Mouse (Mus musculus) embryo, embryonic 10.5 days (tissue): Measurements from ENCODE around the gene Gm9945.

Experiments used
- DNase-seq: peaks from one replicate; pipeline ENCODE4 v3.0.0-alpha.2; 2015; ENCODE audit warnings: low spot score

Gm9945 gene

DNA sequence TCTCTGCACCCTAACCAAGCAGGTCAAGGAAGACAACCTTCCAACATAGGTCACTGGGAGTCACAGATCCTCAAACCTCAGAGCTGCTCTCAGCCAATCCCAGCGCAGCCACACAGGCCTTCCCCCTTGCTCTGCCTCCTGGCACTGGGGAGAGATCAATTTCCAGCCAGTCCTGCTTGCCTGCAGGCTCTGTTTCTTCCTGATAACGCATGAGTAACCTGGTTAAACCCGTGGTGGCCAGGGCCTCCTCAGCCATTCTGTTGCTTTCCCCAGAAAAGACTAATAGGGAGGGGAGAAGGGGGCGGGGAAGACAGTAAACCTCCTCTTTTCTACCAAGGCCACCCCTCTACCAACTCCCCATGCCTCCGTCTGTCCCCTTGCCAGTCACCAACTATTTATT is 18.2 kb upstream of the Gm9945 start:
- DNase-seq, result no peak

DNA sequence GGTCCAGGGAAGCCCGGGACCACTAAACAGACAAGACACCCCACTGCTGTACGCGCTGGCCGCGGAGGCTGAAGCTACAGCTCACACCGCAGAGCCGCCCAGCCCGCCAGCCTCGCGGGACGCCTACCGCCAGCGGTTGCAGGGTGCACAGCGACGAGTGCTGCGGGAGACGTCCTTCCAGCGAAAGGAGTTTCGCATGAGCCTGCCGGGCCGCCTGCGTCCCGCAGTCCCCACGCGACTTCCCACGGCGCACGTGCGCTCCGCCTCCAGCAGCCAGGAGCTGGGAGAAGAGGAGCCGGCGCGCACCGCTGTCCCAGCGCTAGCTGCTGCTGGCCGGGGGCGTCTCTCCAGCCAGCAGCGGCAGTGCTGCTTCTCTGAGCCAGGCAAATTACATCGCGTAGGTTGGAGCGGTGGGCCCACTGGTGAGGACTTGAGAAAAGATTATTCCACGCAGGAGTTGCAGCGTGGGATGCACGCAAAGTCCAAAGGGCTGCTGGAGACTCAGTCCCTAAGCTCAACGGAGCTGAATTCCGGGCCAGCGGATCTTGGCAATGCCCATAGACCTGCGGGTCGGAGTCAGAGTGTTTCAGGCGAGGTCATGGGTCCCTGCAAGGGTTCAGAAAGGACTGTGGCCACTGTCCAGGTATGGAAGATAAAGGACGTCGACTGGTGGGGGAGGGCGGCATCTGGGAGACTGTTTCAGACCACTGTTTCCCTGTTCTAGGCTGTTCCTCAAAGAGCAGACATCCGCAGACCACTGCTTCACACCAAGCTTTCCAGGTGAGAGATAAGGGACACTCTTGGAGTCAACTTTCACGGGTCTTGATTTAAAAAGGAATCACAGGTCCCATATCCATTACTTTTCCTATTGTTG is 16.2 kb upstream of the Gm9945 start:
- DNase-seq, result peak; percentile 52

DNA sequence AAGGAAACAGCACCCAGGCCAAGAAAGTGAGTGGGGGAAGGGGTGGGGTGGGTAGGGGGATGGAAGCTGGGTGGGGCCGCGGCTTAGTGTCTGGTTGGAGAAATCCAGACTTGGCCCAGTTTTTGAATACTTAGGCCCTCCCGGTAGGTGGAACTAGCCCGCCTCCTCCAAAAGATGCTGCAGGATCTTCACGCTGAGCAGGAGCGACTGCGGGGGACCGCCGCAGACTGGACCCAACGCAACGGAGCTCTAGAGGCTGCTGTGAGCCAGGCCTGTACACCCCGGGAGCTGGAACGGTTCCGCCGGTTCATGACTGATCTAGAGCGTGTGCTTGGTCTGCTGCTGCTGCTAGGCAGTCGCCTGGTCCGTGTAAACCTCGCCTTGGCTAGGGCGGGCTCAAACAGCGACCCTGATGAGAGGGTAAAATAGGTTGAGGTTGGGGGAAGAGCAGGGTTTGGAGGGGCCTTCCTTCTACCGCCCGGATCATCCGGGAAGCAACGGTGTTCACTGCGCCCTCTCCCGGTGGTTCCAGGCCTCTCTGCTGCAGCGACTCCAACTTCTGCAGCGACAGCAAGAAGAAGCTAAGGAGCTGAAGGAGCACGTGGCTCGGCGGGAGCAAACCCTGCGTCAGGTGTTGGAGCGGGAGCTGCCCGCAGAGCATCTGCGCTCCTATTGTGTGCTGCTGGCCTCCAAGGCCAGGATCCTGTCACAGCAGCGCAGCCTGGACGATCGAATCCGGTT is 13.6 kb upstream of the Gm9945 start:
- DNase-seq, result peak; percentile 90

DNA sequence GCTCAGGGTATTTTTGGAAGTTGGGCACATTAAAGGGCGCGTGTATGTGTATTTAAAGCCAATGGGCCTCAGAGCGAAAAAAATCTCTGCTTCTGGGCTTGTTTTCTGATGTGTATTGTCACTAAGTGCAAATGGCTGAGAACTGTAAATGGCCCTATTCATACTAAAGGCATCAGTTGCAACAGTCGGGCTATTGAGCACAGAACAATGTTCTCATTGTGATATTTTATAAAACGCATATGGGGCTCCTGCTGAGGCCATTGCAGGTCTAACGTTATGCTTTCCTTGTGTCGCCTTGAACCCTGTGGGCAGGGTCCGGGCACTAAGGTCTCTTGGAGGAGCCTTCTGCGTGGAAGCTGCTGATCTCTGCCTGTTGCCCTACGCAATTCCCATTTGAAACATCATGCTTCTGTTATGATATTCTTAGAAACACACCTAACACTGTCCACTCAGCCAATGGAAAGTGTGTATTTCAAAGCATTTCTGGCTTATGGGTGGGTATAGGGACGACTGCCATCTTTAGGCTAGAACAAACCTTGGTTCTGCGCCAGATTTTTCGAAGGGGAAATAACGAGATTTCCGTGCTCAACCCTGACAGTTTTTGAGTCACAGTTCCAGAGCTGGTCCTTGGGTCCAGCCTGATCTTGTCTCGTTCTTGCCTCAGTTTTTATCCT is 10.5 kb upstream of the Gm9945 start:
- DNase-seq, result no peak

DNA sequence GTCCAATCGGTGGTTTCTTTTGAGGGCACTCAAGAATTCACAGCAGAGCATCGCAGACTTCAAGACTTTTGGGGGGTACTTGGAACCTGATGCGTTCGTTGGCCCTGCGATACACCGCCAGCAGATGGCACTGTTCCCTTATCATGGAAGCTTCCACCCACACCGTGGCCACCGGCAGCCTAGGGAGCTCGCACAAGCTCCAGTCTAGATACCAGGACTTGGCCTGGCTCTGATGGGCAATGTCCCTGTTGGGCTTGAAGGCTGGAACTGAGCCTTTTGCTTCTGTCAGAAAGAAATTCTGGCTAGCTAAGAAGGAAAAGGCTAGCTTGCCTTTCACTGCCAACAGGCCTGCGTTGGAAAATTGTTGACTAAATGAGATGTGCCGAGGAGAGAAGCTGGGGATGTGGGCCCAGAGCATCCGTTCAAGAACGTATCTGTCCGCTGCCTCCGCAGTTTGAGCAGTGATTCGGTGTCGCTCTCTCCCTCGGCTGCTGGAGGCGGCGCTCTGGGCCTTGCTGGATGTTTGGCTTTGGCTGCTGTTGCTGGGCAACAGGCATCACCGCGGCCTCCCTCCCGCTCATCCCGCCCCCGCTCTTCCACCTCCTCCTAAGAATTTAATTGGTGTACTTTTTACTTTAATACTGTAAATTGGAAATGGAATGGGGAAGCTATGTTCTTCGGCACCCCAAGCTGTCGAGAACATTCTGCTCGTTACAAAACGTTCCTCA is 9.8 kb upstream of the Gm9945 start, which contains the start of gene Gm9837:
Gm9837 (minus strand) TSS at position 512 of the 728 bp plus-strand sequence.
- peak; percentile 97 for DNase-seq

DNA sequence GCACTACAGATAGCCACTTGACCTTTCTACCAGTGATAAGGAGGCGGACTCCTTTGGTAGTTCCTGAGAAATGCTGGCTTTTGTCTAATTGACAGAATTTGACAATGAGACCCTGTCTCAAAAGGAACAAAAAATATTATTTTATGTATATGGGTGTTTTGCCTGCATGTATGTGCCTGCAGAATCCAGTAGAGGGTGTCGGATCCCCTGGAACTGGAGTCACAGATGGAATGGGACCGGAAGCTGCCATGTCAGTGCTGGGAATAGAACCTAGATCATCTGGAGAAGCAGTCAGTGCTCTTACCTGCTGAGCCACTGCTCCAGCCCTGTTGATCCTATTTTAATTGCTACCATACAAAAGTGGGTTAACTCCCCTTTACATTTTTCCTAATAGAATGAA is 7.3 kb upstream of the Gm9945 start:
- DNase-seq, result no peak

DNA sequence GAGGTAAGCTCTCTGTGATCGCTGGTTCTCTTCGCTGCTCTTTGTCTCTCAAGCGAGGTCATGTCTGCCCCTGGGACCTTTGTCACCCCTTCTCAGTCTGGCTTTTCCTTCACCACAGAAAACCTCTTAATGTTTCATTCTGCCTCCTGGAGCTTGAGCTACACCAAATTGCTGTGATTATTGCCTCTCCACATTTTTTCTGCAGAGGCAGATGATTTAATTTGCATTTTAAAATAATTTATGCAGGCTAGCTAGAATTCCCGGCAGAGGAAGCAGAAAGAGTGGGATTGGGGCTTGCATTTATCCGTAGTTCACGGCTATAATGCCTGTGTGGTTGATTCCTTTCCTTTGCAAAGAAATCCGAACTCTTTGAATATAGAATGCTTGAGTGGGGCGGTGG is 4.3 kb upstream of the Gm9945 start:
- no peak for DNase-seq

DNA sequence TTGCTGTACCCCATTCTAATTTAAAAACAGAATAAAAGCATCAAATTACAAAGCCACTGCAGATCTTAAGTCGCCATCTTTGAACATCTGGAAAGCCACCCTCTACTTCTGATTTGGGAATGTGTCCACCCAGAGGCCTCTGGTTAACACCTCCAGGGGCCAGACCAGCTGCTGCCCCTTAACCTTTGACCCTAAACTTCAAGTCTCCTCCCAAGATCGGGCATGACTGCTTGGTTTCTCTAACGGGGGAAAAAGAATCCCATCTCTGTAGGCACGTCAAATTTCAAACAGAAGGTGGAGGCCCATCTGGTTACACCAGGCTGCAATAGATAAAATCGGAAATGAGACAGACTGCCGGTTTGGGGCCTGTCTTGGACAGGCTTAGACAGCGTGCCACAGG is 2.1 kb upstream of the Gm9945 start:
- peak; percentile 53 for DNase-seq

DNA sequence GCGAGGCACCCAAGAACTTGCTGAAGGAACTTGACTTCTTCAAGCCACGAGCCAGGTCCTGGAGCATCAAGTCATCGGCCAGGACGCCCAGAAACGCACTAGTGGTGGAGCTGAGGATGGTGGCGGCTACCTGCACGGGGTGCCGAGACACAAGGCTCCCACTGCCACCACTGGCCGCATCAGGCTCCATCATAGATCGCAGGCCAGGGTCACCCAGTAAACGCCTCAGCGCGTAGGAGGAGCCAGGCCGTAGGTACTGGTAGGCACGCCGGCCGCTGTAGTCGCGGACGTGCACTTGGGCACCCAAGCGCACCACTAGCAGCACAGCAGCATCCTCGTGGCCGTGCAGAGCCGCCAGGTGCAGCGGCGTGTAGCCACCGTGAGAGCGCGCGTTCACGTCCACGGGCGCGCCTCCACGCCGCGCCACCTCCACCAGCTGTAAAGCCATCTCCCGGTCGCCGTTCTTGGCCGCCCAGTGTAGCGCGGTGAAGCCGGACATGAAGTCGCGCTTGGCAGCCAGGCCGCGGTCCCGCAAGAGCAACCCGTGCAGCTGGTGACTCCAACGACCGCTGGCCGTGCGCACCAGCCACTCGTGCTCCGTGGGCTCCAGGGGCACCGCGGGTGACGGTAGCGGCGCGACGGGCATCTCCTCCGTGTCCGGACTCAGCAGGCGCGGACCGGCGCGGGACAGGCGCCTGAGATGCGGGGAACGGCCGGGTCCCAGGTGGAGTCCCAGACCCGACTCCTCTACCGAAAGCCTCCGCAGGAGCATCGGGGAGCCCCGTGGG is 1.4 kb upstream of the Gm9945 start:
- DNase-seq, result no peak

DNA sequence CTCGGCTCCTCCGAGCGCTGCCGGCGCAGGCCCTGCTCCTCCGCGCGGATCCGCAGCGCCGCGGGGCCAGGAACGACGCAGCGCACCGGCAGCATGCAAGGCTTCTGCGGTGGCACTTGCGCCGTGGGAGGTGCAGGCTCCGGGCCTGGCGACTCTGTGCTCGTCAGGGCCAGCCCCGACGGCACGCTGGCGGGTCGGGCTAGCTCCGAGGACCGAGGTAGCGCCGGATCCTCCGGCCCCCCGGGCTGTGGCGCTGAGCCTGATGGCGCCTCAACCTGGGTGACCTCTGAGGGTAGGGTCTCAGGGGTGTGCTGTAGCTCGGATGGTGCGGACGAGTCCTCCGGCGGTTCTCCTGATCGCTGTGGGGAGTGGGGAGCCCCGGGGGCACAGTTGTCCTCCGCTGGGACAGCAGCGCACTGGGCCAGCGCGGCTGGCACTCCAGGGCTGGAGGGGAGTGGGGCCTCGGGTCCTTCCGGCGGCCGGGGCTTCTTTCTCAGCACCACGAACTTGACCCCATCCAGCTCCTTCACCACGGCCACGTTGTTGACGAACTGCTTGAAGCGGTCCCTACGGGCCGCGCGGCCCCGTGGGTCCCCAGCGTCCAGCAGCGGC is 689 bp upstream of the Gm9945 start:
- DNase-seq, result no peak

DNA sequence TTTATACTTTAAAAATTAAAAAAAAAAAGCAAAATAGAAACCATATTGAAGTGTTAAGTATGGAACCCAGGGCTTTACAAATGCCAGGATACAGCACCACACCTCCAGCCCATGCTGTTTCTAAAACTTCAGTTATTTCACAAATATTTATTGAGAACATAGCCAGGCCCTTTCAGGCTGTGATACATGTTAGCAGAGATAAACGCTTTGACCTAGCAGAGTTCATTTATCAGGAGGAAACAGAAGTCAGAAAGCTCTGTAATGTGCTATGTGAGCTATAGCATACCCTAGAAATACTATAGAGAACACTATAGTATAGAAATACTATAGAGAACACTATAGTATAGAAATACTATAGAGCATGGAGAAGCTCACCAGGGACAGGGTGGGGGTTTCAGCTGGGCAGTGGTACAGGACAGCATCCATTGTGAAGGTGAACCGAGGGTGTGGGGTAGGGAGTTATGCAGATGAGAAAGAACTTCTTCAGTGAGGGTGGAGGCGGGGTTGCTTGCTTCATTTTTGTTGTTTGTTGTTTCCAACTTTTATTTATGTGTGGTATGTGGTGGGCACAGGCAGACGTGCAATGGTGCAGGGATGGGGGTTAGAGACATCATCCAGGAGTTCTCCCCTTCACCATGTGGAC is 1.2 kb downstream of the Gm9945 start:
- no peak for DNase-seq

DNA sequence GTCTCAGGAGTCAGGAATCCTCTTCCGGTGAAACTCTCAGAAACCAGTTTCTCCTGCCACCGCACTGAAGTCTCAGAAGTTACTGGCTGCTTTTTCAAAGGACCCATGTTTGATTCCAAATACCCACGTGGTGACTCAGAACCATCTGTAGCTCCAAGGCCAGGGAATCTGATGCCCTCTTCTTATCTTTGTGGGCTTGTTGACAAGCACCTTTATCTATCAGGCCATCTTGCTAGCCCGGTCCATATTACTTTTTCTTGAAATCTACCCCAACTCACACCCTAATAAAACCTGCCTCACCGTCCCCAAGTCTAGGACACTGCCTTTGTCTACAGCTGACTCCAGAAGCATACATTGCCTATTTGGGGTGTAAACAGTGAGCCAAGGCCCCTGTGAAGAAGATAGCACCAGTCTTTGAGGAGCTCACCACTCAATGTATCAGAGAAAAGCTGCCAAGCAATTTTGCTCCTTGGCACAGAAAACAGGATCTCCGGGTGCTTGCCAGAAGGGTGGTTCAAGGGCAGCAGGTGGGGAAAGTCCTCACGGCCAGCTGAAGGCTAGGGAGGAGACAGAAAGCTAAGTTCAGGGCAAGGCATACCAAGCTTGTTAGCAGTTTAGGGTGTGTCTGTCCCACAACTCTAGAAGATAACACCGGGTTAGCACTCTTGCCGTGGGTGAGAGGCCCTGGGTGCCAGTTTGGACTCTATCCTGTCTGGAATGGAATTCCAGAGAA is 3.4 kb downstream of the Gm9945 start:
- DNase-seq, result no peak

DNA sequence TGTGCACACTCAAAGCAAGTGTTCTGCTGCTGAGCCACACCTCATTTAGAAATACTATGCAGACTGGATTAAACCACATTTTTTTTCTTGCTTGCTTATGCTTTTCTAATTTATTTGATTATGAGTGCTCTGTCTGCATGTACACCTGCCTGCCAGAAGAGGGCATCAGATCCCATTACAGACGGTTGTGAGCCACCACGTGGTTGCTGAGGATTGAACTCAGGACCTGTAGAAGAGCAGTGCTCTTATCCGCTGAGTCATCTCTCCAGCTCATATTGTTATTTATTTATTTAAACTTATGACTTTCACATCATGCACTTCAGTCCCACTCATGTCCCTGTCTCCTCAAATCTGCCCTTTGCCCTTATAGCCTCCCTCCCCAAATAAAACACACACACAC is 5.8 kb downstream of the Gm9945 start:
- no peak for DNase-seq

DNA sequence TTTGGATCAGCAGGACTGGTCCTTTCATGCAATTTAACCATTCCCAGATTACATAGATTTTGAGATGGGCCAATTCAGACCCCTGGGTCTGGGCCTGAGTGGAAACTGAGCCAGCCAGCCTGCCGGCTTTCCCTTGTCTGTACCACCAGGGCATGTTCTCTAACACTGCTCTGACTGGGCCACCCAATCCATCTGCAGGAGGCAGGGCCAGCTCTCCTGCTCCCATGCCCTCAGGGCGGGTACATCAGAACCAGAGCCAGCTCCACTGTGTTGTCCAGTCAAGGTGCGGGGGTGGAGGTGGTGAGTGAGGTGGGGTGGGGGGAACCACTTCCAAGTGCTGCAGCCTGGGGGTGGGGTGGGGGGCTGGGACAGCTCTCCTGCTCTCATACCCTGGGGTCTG is 6.4 kb downstream of the Gm9945 start:
- no peak for DNase-seq

DNA sequence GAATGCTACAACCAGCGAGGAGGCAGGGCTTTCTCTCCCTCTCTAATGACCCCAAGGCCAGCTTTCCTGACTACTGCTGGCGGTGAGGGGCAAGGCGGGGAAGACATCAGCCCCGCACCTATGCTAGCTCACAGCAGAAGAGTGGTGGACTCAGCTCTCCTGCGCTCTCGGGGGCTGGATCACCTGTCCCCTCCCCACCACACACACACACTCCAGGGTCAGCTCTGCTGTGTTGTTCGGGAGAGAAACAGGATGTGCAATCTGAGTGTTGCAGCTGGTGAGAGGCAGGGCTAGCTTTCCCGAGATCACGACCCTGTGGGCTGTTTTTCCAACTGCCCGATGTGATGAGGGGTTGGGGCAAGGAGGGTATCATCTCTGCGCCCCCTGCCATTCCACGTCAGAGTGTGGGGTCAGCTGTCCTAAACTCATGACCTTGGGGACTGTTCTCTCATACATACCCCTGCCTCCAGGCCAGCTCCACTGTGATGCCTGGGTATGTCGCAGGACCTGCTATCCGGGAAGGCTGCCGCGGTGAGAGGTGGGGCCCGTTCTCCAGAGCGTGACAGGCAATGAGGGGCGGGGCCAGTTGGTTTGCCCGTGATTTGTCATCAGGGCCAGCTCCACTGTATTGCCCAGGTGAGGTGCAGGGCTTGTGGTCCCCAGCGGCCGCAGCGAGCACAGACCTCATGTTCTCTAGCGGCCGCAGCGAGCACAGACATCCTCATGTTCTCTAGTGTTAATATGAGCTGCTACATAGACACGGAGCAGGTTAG is 7.0 kb downstream of the Gm9945 start:
- no peak for DNase-seq

DNA sequence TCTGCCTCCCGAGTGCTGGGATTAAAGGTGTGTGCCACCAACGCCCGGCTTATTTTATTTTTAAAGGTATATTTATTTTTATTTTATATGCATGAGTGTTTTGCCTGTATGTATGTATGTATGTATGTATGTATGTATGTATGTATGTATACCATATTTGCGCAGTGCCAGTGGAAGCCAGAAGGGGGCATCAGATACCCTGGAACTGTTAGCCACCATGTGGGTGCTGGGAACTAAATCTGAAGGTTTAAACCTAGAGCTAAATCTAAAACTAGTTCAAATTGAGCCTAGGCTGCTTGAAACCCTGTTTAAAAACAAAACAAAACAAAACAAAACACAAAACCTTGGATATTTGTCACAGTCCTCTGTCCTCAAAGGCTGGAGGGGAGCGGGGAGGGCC is 9.0 kb downstream of the Gm9945 start:
- DNase-seq, result no peak

DNA sequence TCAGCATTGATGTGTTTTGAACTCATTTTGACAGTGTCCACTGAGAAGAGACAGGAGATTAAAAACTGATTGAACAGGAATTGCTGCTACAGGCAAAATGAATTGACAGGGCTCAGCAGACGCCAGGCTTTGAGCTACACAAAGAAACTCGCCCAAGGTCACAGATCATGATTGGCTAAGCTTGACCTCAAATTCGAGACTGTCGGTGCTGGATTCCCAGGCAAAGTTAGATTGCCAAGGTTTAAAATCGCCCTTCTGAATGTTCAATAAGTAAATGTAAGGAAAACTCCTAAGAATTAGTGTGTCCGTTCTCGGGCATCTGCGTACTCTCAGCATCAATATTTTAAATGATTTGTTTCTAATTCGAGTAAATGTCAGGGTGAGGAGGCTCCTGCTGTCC is 9.5 kb downstream of the Gm9945 start:
- DNase-seq, result no peak

DNA sequence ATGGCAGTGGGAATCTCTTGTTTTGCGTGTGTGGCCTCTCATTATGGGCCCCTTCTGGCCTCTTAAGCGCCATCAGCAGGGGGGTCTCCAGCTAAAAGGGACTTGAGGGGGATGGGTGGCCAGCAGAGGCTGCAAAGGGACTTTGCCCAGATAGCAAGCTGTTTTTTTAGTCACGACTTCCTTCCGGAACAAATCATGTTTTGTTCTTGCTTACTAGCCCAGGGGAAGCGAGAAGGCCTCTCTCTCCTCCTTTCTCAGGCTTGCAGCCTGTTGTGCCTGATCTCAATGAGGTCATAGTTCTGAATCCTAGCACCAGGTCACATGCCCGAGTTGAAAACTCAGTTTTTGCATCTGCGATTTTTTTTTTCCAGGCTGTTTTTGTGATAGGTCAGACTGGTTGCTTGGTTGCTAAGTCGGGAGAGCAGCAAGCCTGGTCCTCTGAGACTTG is 12.0 kb downstream of the Gm9945 start:
- peak; percentile 80 for DNase-seq
